Mouse (Mus musculus) hindbrain, embryonic 11.5 days (tissue): ENCODE results near the gene Igsf11. TPM values are rescaled to one million over a fixed set of nuclear protein-coding genes. Genes with fewer than 3 reads are reported as not detected.

Source experiments
- ATAC-seq: fragments of 200-750 bp; cut with Nextera tagmentation; 2 replicates; pipeline ENCODE4 v1.8.0; 2017; ENCODE audit warnings: mild to moderate bottlenecking, moderate TSS enrichment, moderate library complexity; ENCODE audit not compliant: low FRiP score
- DNase-seq: peaks from one replicate; pipeline ENCODE4 v3.0.0-alpha.2; 2015; ENCODE audit warnings: low spot score
- H3K27ac ChIP-seq: fragments of 300-500 bp; sonication (generic); 2 replicates; pipeline ENCODE4 v1.5.1; 2014; ENCODE audit warnings: mild to moderate bottlenecking, low read depth, low read length
- H3K27me3 ChIP-seq: fragments of 300-500 bp; sonication (generic); 2 replicates; pipeline ENCODE4 v1.6.1; 2014; ENCODE audit warnings: mild to moderate bottlenecking, low read length, moderate library complexity, mixed read lengths; ENCODE audit not compliant: control insufficient read depth, insufficient read depth
- H3K36me3 ChIP-seq: fragments of 300-500 bp; sonication (generic); 2 replicates; pipeline ENCODE4 v1.6.1; 2014; ENCODE audit warnings: mild to moderate bottlenecking, low read length, moderate library complexity, mixed read lengths; ENCODE audit not compliant: control insufficient read depth, insufficient read depth
- H3K4me1 ChIP-seq: fragments of 300-500 bp; sonication (generic); replicated peaks from 2 replicates; pipeline ENCODE4 v1.6.1; 2014; ENCODE audit warnings: low read length, mixed read lengths; ENCODE audit not compliant: control insufficient read depth, insufficient read depth
- H3K4me2 ChIP-seq: fragments of 300-500 bp; sonication (generic); replicated peaks from 2 replicates; pipeline ENCODE4 v1.6.1; 2014; ENCODE audit warnings: mild to moderate bottlenecking, low read depth, low read length
- H3K4me3 ChIP-seq: fragments of 300-500 bp; sonication (generic); 2 replicates; pipeline ENCODE4 v1.5.1; 2014; ENCODE audit warnings: low read depth, low read length
- H3K9ac ChIP-seq: fragments of 300-500 bp; sonication (generic); 2 replicates; pipeline ENCODE4 v1.6.1; 2014; ENCODE audit warnings: low read depth, low read length
- H3K9me3 ChIP-seq: fragments of 300-500 bp; sonication (generic); 2 replicates; pipeline ENCODE4 v1.6.1; 2016; ENCODE audit warnings: low read length; ENCODE audit not compliant: control insufficient read depth
- WGBS: fragments of 180-500 bp; shearing (Covaris S2); extraction: QIAGEN DNeasy Blood & Tissue Kit; methylation state at CpG from one replicate; pipeline ENCODE4 v1.1.7; 2014; 5-methylcytosine and 5-hydroxymethylcytosine counted together
- polyA plus RNA-seq: library from polyadenylated mRNA; unstranded; fragments of >200 nt; fragmentation: Nextera tagmentation; extraction: Ambion mirVana; gene quantifications from 2 replicates; pipeline ENCODE4 v1.2.1, GENCODE M21; 2014

The Igsf11 gene
- polyA plus RNA-seq, 1 experiment from 2014 or later = 5.4 TPM

GRCm38 (mm10) chr16:38954501-38955288, 62.2 kb downstream of the Igsf11 start:
- ATAC-seq = no peak
- no peaks in the 10 kb centered on the region for H3K27me3 ChIP-seq
- no peak overlapping the region for H3K4me2 ChIP-seq
- H3K4me3 ChIP-seq = no peak overlapping the region
- DNase-seq = no peak
- H3K36me3 ChIP-seq = no peaks in the 10 kb centered on the region
- H3K9me3 ChIP-seq = no peaks in the 10 kb centered on the region
- H3K9ac ChIP-seq = no peak overlapping the region
- 89% methylated on average over 16 of the region's 16 CpGs for WGBS
- H3K4me1 ChIP-seq = no peaks in the 10 kb centered on the region
- no peak overlapping the region for H3K27ac ChIP-seq

- ATAC-seq = no peak
- Histone ChIP-seq H3K4me1 (no peaks in the 10 kb centered on the region), H3K9me3 (no peaks in the 10 kb centered on the region), H3K27me3 (no peaks in the 10 kb centered on the region), H3K36me3 (no peaks in the 10 kb centered on the region), H3K4me3 (no peak overlapping the region), H3K4me2 (no peak overlapping the region), H3K9ac (no peak overlapping the region), H3K27ac (no peak overlapping the region)
- WGBS = 95% methylated on average over 5 of the region's 5 CpGs
- no peak for DNase-seq
Observed at GRCm38 (mm10) chr16:38955296-38955695, 62.8 kb downstream of the Igsf11 start.

GRCm38 (mm10) chr16:38958801-38959200, 66.3 kb downstream of the Igsf11 start:
- no peak for DNase-seq
- no peaks in the 10 kb centered on the region for H3K27me3 ChIP-seq
- H3K27ac ChIP-seq = no peak overlapping the region
- H3K4me2 ChIP-seq = no peak overlapping the region
- no peaks in the 10 kb centered on the region for H3K9me3 ChIP-seq
- WGBS = 72% methylated on average over 9 of the region's 9 CpGs
- no peaks in the 10 kb centered on the region for H3K36me3 ChIP-seq
- H3K9ac ChIP-seq = no peak overlapping the region
- no peak for ATAC-seq
- no peak overlapping the region for H3K4me3 ChIP-seq
- H3K4me1 ChIP-seq = no peaks in the 10 kb centered on the region

GRCm38 (mm10) chr16:38960550-38960949, 68.1 kb downstream of the Igsf11 start:
- H3K9me3 ChIP-seq = no peaks in the 10 kb centered on the region
- no peaks in the 10 kb centered on the region for H3K4me1 ChIP-seq
- no peak overlapping the region for H3K27ac ChIP-seq
- H3K4me2 ChIP-seq = no peak overlapping the region
- H3K9ac ChIP-seq = no peak overlapping the region
- no peak for DNase-seq
- no peaks in the 10 kb centered on the region for H3K36me3 ChIP-seq
- no peak overlapping the region for H3K4me3 ChIP-seq
- WGBS = 76% methylated on average over 8 of the region's 8 CpGs
- no peak for ATAC-seq
- no peaks in the 10 kb centered on the region for H3K27me3 ChIP-seq

- H3K4me1 ChIP-seq = no peaks in the 10 kb centered on the region
- no peak overlapping the region for H3K9ac ChIP-seq
- H3K27me3 ChIP-seq = no peaks in the 10 kb centered on the region
- H3K9me3 ChIP-seq = no peaks in the 10 kb centered on the region
- DNase-seq (no peak), ATAC-seq (no peak)
- 92% methylated on average over 2 of the region's 2 CpGs for WGBS
- H3K4me2 ChIP-seq = no peak overlapping the region
- H3K27ac ChIP-seq = no peak overlapping the region
- H3K4me3 ChIP-seq = no peak overlapping the region
- H3K36me3 ChIP-seq = no peaks in the 10 kb centered on the region
Observed at GRCm38 (mm10) chr16:38961865-38962264, 69.4 kb downstream of the Igsf11 start.

GRCm38 (mm10) chr16:38962695-38963094, 70.2 kb downstream of the Igsf11 start:
- Histone ChIP-seq H3K36me3 (no peaks in the 10 kb centered on the region), H3K27ac (no peak overlapping the region), H3K9ac (no peak overlapping the region), H3K27me3 (no peaks in the 10 kb centered on the region), H3K4me2 (no peak overlapping the region), H3K4me3 (no peak overlapping the region), H3K9me3 (no peaks in the 10 kb centered on the region), H3K4me1 (no peaks in the 10 kb centered on the region)
- ATAC-seq (no peak), DNase-seq (no peak)
- 73% methylated on average over 9 of the region's 9 CpGs for WGBS

- ATAC-seq (no peak), DNase-seq (no peak)
- Histone ChIP-seq H3K27ac (no peak overlapping the region), H3K9ac (no peak overlapping the region), H3K36me3 (no peaks in the 10 kb centered on the region), H3K9me3 (no peaks in the 10 kb centered on the region), H3K27me3 (no peaks in the 10 kb centered on the region), H3K4me1 (no peaks in the 10 kb centered on the region), H3K4me3 (no peak overlapping the region), H3K4me2 (no peak overlapping the region)
- 71% methylated on average over 10 of the region's 10 CpGs for WGBS
Observed at GRCm38 (mm10) chr16:38967026-38967425, 74.6 kb downstream of the Igsf11 start.

GRCm38 (mm10) chr16:38976151-38976550, 83.7 kb downstream of the Igsf11 start:
- Histone ChIP-seq H3K27me3 (no peaks in the 10 kb centered on the region), H3K27ac (no peak overlapping the region), H3K9me3 (no peaks in the 10 kb centered on the region), H3K4me3 (no peak overlapping the region), H3K4me1 (no peaks in the 10 kb centered on the region), H3K4me2 (no peak overlapping the region), H3K9ac (no peak overlapping the region), H3K36me3 (no peaks in the 10 kb centered on the region)
- no peak for DNase-seq
- 83% methylated on average over 13 of the region's 13 CpGs for WGBS
- ATAC-seq = peak; percentile 25; the same call in 1 of the 2 replicates

GRCm38 (mm10) chr16:38978546-38978945, 86.1 kb downstream of the Igsf11 start:
- Histone ChIP-seq H3K27ac (no peak overlapping the region), H3K4me1 (no peaks in the 10 kb centered on the region), H3K4me3 (no peak overlapping the region), H3K4me2 (no peak overlapping the region), H3K9ac (no peak overlapping the region), H3K36me3 (no peaks in the 10 kb centered on the region), H3K27me3 (no peaks in the 10 kb centered on the region), H3K9me3 (no peaks in the 10 kb centered on the region)
- WGBS = 86% methylated on average over 2 of the region's 2 CpGs
- ATAC-seq (no peak), DNase-seq (no peak)
